Mouse (Mus musculus): Measurements from ENCODE around the gene Rag1. TPM values are rescaled to one million over a fixed set of nuclear protein-coding genes. Genes with fewer than 3 reads are reported as not detected.

The Rag1 gene
- polyA plus RNA-seq, 1 experiment from 2014 or later, result 0.13 TPM

Other genes starting within 250 kb of the Rag1 start
- gene Rag2, start 24.8 kb downstream of the Rag1 start, polyA plus RNA-seq (2015; fragmentation: Nextera tagmentation; extraction: Ambion mirVana), result 0.11 TPM in 1 of 2 replicates, not detected in the other
- gene B230118H07Rik, start within 50 bp of the Rag1 start, polyA plus RNA-seq (2015; fragmentation: Nextera tagmentation; extraction: Ambion mirVana), result 48.3 and 50.7 TPM in 2 replicates
- gene Traf6, start 28.9 kb upstream of the Rag1 start, polyA plus RNA-seq (2015; fragmentation: Nextera tagmentation; extraction: Ambion mirVana), result 5.2 and 6.8 TPM in 2 replicates
- 4.6 and 4.7 TPM in 2 replicates for gene Prr5l, start 233.5 kb upstream of the Rag1 start, polyA plus RNA-seq (2015; fragmentation: Nextera tagmentation; extraction: Ambion mirVana)
- gene Commd9, start 236.7 kb upstream of the Rag1 start, polyA plus RNA-seq (2015; fragmentation: Nextera tagmentation; extraction: Ambion mirVana), result 105 and 119 TPM in 2 replicates